Mouse (Mus musculus): ENCODE results near the gene Gm5640.
"Not testable (repeated sequence)": the region's sequence is repeated elsewhere in the genome, so short reads cannot be mapped to it uniquely, and the experiment has no call there.

The Gm5640 gene

GRCm38 (mm10) chrX:74645466-74646323 is at the start of gene Gm5640:
Gene Gm5640 (minus strand): TSS chrX:74645635.
- DNase-seq = not testable (repeated sequence)

- DNase-seq = not testable (repeated sequence)
These were observed 958 bp upstream of the Gm5640 start for GRCm38 (mm10) chrX:74646393-74646792.

GRCm38 (mm10) chrX:74592379-74592778 is 53.1 kb downstream of the Gm5640 start, which contains the start of gene Olfr1325:
Gene Olfr1325 (plus strand): TSS chrX:74592679.
- DNase-seq = no peak

All from thymus, adult 18-20 months (tissue).